Mouse (Mus musculus) left cerebral cortex, postnatal 25 days (tissue): ENCODE results near the gene Usp40. TPM values are rescaled to one million over a fixed set of nuclear protein-coding genes. Genes with fewer than 3 reads are reported as not detected.

Experiments
- DNase-seq, 2 experiments: peaks; one replicate each; pipeline ENCODE4 v3.0.0; 2022; ENCODE audit warnings: low spot score in 2 of 2, mixed read lengths in 1 of 2
- intact Hi-C: fragments of 180-260 bp; cut with DNase I; formaldehyde crosslinking; loops from one replicate; pipeline ENCODE4 v1.15.1; 2025
- total RNA-seq, 2 experiments: library from RNA; stranded (reverse); gene quantifications; 2 replicates each; pipeline ENCODE4 v1.2.3; 2021

The Usp40 gene
- total RNA-seq, 2 experiments from 2014 or later, result 19.6 to 25.0 TPM

GRCm38 (mm10) chr1:87958931-87959330 is 49.4 kb downstream of the Usp40 start:
- intact Hi-C loops, result no loop called here
- DNase-seq, result no peak

GRCm38 (mm10) chr1:87953073-87953472 is 55.3 kb downstream of the Usp40 start:
- intact Hi-C loops, result no loop called here
- no peak for DNase-seq

GRCm38 (mm10) chr1:87951641-87952040 is 56.7 kb downstream of the Usp40 start:
- intact Hi-C loops, result no loop called here
- no peak for DNase-seq

- intact Hi-C loops, result no loop called here
- no peak for DNase-seq
These were observed 60.7 kb downstream of the Usp40 start for GRCm38 (mm10) chr1:87947681-87948091.

- no peak for DNase-seq
- intact Hi-C loops, result no loop called here
These were observed 66.6 kb downstream of the Usp40 start for GRCm38 (mm10) chr1:87941765-87942164.

GRCm38 (mm10) chr1:87936516-87936915 is 71.8 kb downstream of the Usp40 start:
- peak in 1 of 2 experiments; percentile 43 for DNase-seq
- intact Hi-C loops, result no loop called here

- intact Hi-C loops, result no loop called here
- DNase-seq, result peak; percentile 46 to 82
These were observed 72.3 kb downstream of the Usp40 start for GRCm38 (mm10) chr1:87936075-87936474.

GRCm38 (mm10) chr1:87935546-87935945 is 72.8 kb downstream of the Usp40 start:
- no peak for DNase-seq
- intact Hi-C loops, result no loop called here

- peak in 1 of 2 experiments; percentile 69 for DNase-seq
These were observed 73.3 kb downstream of the Usp40 start for GRCm38 (mm10) chr1:87935095-87935494.

GRCm38 (mm10) chr1:87933051-87933450 is 75.3 kb downstream of the Usp40 start:
- intact Hi-C loops, result loop anchor here (5.0 kb wide), 1 partner anchor 76 kb away; no protein-coding TSS in a partner anchor
- DNase-seq, result peak in 1 of 2 experiments; percentile 69

More at GRCm38 (mm10) chr1:87935095-87935494, 73.3 kb downstream of the Usp40 start:
- intact Hi-C loops, result no loop called here

GRCm38 (mm10) chr1:87929730-87930129 is 78.6 kb downstream of the Usp40 start:
- DNase-seq, result no peak
- intact Hi-C loops, result loop anchor here (5.0 kb wide), 1 partner anchor 72 kb away; no protein-coding TSS in a partner anchor

GRCm38 (mm10) chr1:87924888-87925287 is 83.5 kb downstream of the Usp40 start:
- intact Hi-C loops, result loop anchor here (5.0 kb wide), 2 partner anchors 163 to 478 kb away; no protein-coding TSS in a partner anchor
- DNase-seq, result no peak

GRCm38 (mm10) chr1:87922666-87923065 is 85.7 kb downstream of the Usp40 start:
- intact Hi-C loops, result loop anchor here (2.0 to 5.0 kb wide), 3 partner anchors 140 to 475 kb away; no protein-coding TSS in a partner anchor
- DNase-seq, result peak in 1 of 2 experiments; percentile 55

- intact Hi-C loops, result loop anchor here (5.0 kb wide), 2 partner anchors 158 to 473 kb away; no protein-coding TSS in a partner anchor
- no peak for DNase-seq
These were observed 88.2 kb downstream of the Usp40 start for GRCm38 (mm10) chr1:87920056-87920614.

GRCm38 (mm10) chr1:87918061-87918460 is 90.3 kb downstream of the Usp40 start:
- DNase-seq, result no peak

GRCm38 (mm10) chr1:87917361-87917760 is 91.0 kb downstream of the Usp40 start:
- no peak for DNase-seq
- intact Hi-C loops, result no loop called here

More at GRCm38 (mm10) chr1:87918061-87918460, 90.3 kb downstream of the Usp40 start:
- intact Hi-C loops, result no loop called here

- intact Hi-C loops, result loop anchor here (5.0 kb wide), 2 partner anchors 36 to 56 kb away; no protein-coding TSS in a partner anchor
- DNase-seq, result peak in 1 of 2 experiments; percentile 73
These were observed 95.0 kb downstream of the Usp40 start for GRCm38 (mm10) chr1:87913356-87913755.

- intact Hi-C loops, result loop anchor here (5.0 kb wide), 2 partner anchors 33 to 53 kb away; no protein-coding TSS in a partner anchor
- DNase-seq, result no peak
These were observed 97.9 kb downstream of the Usp40 start for GRCm38 (mm10) chr1:87910428-87910827.

- intact Hi-C loops, result no loop called here
- no peak for DNase-seq
These were observed 98.8 kb downstream of the Usp40 start for GRCm38 (mm10) chr1:87909565-87909964.

GRCm38 (mm10) chr1:87908736-87909135 is 99.6 kb downstream of the Usp40 start:
- DNase-seq, result no peak
- intact Hi-C loops, result no loop called here

- no peak for DNase-seq
- intact Hi-C loops, result no loop called here
These were observed 100.3 kb downstream of the Usp40 start for GRCm38 (mm10) chr1:87908006-87908405.
